Mouse (Mus musculus) G1E (cell line): ENCODE data around the gene Zfp57.

Experiments
- CTCF ChIP-seq: IDR thresholded peaks from 2 replicates; pipeline ENCODE4 v1.5.1; 2012; ENCODE audit warnings: low read depth, low read length, inconsistent platforms, mixed read lengths
- GATA1 ChIP-seq: IDR thresholded peaks from 2 replicates; pipeline ENCODE4 v1.6.1; 2012; ENCODE audit warnings: borderline replicate concordance, low read length, inconsistent platforms, mixed read lengths

GRCm38 (mm10) chr17:37048383-37048782 lies 47.4 kb downstream of the Zfp57 start:
- TF ChIP-seq CTCF: no peak
- TF ChIP-seq GATA1: no peak
